Mouse (Mus musculus) liver, adult 2 months (tissue): ENCODE data around the gene Amd1. TPM values are rescaled to one million over a fixed set of nuclear protein-coding genes. Genes with fewer than 3 reads are reported as not detected.

Experiments used
- DNase-seq: peaks from one replicate; pipeline ENCODE4 v3.0.0-alpha.2; 2011; ENCODE audit warnings: low read depth, low spot score; ENCODE audit errors: extremely low read depth
- H3K27ac ChIP-seq: fragments of 200-500 bp; replicated peaks from 2 replicates; pipeline ENCODE4 v1.5.1; 2012; ENCODE audit warnings: low read depth, mild to moderate bottlenecking, control low read depth, inconsistent platforms, low read length; ENCODE audit not compliant: insufficient read depth
- H3K27me3 ChIP-seq: fragments of 200-500 bp; 2 replicates; pipeline ENCODE4 v1.6.1; 2012; ENCODE audit warnings: mild to moderate bottlenecking, moderate library complexity, low read length, inconsistent platforms; ENCODE audit not compliant: control insufficient read depth, insufficient read depth
- H3K36me3 ChIP-seq: fragments of 200-500 bp; 2 replicates; pipeline ENCODE4 v1.6.1; 2012; ENCODE audit warnings: low read length, inconsistent platforms; ENCODE audit not compliant: control insufficient read depth, insufficient read depth
- H3K4me1 ChIP-seq: fragments of 200-500 bp; 2 replicates; pipeline ENCODE4 v1.6.1; 2011; ENCODE audit warnings: low read length; ENCODE audit not compliant: control insufficient read depth, insufficient read depth
- H3K4me3 ChIP-seq: fragments of 200-500 bp; 2 replicates; pipeline ENCODE4 v1.5.1; 2011; ENCODE audit warnings: low read depth, mild to moderate bottlenecking, control low read depth, low read length, moderate library complexity; ENCODE audit not compliant: insufficient read depth
- H3K79me2 ChIP-seq: fragments of 200-500 bp; 2 replicates; pipeline ENCODE4 v1.6.1; 2012; ENCODE audit warnings: inconsistent platforms, mild to moderate bottlenecking, low read length, moderate library complexity; ENCODE audit not compliant: control insufficient read depth, insufficient read depth
- H3K9ac ChIP-seq: fragments of 200-500 bp; 2 replicates; pipeline ENCODE4 v1.6.1; 2012; ENCODE audit warnings: low read depth, mild to moderate bottlenecking, control low read depth, inconsistent platforms, low read length
- CTCF ChIP-seq: fragments of 200-500 bp; IDR thresholded peaks from 2 replicates; pipeline ENCODE4 v1.5.1; 2011; ENCODE audit warnings: low read depth, low read length, control low read depth
- POLR2A ChIP-seq: fragments of 200-500 bp; IDR thresholded peaks from 2 replicates; pipeline ENCODE4 v1.6.1; 2011; ENCODE audit warnings: low read length, control low read depth; ENCODE audit not compliant: insufficient read depth; ENCODE audit errors: extremely low read depth
- WGBS: fragments of 180-500 bp; shearing (Covaris S2); methylation state at CpG from one replicate; pipeline ENCODE4 v1.1.7; 2018; 5-methylcytosine and 5-hydroxymethylcytosine counted together
- polyA plus RNA-seq: library from polyadenylated mRNA; depleted of rRNA; stranded (reverse); fragments of >200 nt; gene quantifications from 2 replicates; pipeline ENCODE4 v1.2.3, GENCODE M21; 2012
- total RNA-seq: library from RNA; depleted of rRNA; stranded (reverse); fragments of >200 nt; gene quantifications from 2 replicates; pipeline ENCODE4 v1.2.3, GENCODE M21; 2014

Gene Amd1
- total and polyA plus RNA-seq, 2 experiments: 6.9 to 27.1 TPM

DNA sequence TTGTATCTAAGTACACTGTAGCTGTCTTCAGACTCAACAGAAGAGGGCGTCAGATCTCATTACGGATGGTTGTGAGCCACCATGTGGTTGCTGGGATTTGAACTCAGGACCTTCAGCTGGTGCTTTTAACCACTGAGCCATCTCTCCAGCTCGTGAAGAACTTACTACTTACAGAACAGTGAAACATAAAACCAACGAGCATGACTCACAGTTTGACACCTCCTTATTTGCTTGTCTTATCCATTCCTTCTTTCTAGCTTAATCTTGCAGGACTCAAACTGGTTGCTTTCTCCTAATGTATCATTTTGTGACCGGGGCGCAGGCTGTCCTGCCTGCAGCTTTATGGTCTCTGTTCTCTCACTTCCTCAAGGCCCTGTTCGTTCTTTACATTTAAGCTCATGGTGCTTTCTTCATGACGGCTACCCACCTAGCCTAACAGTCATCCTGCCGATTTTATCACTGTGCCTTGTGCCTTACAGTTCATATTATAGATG, 45.5 kb upstream of the Amd1 start:
- 79% methylated on average over 9 of the region's 9 CpGs for WGBS
- no peak overlapping the region for H3K9ac ChIP-seq
- no peak overlapping the region for H3K4me3 ChIP-seq
- H3K27ac ChIP-seq: no peak overlapping the region
- H3K79me2 ChIP-seq: peaks cover 6% of the 10 kb centered on the region; the same call in 1 of the 2 replicates
- TF ChIP-seq POLR2A (no peak), CTCF (no peak)
- H3K36me3 ChIP-seq: no peaks in the 10 kb centered on the region
- H3K27me3 ChIP-seq: no peaks in the 10 kb centered on the region
- H3K4me1 ChIP-seq: no peaks in the 10 kb centered on the region; the same call in 1 of the 2 replicates
- DNase-seq: no peak

DNA sequence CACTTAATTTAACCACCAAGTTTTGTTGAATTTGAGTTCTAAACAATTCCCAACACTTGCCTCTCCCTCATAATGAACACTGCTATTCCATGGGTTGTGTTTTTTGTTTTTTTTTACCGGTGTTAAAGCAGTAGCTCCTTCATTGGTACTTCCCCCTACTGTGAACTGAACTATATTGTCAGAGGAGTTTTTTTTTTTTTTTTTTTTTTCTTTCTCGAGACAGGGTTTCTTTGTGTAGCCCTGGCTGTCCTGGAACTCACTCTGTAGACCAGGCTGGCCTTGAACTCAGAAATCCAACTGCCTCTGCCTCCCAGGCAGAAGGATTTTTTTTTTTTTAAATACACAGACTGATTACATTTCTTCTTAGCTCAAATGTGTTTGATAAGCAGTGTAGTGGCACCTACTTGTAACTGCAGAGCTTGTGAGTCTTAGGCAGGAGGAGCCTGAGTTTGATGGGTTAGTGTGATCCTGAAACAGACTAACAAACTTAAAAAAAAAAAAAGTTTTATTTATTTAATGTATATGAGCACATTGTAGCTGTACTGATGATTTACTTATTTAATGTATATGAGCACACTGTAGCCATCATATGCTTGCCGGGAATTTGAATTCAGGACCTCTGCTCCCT, 44.9 kb upstream of the Amd1 start:
- H3K4me1 ChIP-seq: no peaks in the 10 kb centered on the region; the same call in 1 of the 2 replicates
- no peaks in the 10 kb centered on the region for H3K36me3 ChIP-seq
- no peaks in the 10 kb centered on the region for H3K27me3 ChIP-seq
- WGBS: 86% methylated on average over 3 of the region's 3 CpGs
- peaks cover 6% of the 10 kb centered on the region; the same call in 1 of the 2 replicates for H3K79me2 ChIP-seq
- DNase-seq: no peak
- H3K4me3 ChIP-seq: no peak overlapping the region
- no peak overlapping the region for H3K27ac ChIP-seq
- TF ChIP-seq CTCF (no peak), POLR2A (no peak)
- no peak overlapping the region for H3K9ac ChIP-seq

DNA sequence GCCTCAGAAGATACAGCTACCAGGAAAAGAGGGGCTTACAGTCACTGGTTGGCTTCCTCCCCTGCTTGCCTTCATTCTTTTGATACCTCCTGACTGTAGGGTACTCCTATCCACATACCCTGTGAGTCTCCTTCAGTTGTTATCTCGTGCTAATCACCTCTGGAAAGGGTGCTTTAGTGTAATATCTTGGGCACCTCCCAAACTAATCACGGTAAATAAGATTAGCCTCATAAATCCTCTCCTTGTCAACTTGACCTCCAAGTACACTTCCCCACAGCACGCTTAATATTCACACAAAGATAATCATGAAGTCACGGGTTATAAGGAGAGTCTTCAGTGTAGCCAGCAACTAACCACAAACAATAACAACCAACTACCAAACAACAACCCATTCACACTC, 40.0 kb upstream of the Amd1 start:
- H3K4me3 ChIP-seq: no peak overlapping the region
- H3K79me2 ChIP-seq: no peaks in the 10 kb centered on the region
- H3K36me3 ChIP-seq: no peaks in the 10 kb centered on the region
- H3K27me3 ChIP-seq: no peaks in the 10 kb centered on the region
- DNase-seq: no peak
- no peak overlapping the region for H3K9ac ChIP-seq
- WGBS: 67% methylated on average over 4 of the region's 4 CpGs
- TF ChIP-seq CTCF (no peak), POLR2A (no peak)
- H3K27ac ChIP-seq: no peak overlapping the region
- no peaks in the 10 kb centered on the region for H3K4me1 ChIP-seq

DNA sequence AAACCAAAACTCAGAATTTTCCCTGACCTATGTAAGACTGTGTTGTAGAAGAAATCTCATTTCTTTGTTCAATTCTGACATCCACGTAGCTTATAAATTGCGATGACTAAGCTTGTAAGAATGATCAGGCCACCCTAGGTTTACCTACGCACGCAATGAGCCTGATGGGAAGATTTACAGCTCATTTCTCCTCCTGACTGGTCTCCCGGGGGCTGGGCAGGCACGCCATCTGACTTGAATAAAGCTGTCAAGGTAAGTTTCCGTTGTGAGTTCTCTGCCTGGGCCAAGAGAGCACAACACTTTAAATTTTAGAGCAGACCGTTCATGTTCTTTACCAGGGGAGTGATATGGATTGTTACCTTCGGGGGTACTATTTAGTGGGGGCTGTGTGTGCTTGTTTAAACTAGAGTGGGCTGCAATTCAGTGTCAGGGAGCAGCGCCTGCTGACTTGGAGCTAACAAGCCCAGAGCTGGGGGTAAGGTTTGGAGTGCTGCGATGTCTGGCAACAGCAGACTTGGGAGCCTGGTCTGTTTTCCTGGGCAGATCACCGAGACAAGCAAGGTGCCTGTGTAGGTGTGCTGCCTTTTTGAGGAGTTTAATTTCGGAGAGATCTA, 37.5 kb upstream of the Amd1 start, which contains the start of gene Cdk19:
TSS of gene Cdk19 (plus strand) at position 214 of the 614 bp plus-strand sequence.
- Histone ChIP-seq H3K9ac (no peak within 1 kb of the TSS), H3K79me2 (no peaks in the 10 kb centered on the region), H3K27ac (no peak within 1 kb of the TSS), H3K4me3 (no peak within 1 kb of the TSS), H3K4me1 (no peaks in the 10 kb centered on the region), H3K27me3 (no peaks in the 10 kb centered on the region), H3K36me3 (no peaks in the 10 kb centered on the region)
- TF ChIP-seq CTCF: no peak
- no peak for TF ChIP-seq POLR2A
- 67% methylated on average over 13 of the region's 13 CpGs for WGBS
- DNase-seq: no peak

DNA sequence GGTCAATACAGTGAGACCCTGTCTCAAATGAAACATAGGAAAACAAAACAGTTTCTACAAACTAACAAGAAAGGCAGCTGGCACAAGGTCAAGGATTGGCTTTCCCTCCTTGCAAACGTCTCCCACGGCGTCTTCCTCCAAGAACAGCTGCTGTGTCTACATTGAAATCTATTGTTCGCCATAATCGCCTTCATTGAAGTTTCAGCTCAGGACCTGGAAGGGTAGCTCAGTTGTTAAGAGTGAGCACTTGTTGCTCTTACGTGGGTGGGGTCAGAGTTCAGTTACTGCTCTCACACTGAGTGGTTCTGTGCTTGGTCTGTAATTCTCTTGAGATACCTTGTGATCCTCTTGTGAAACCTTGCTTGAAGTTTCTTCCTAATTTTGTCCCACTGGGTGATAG, 30.9 kb upstream of the Amd1 start:
- TF ChIP-seq CTCF (no peak), POLR2A (no peak)
- no peak overlapping the region for H3K4me3 ChIP-seq
- no peaks in the 10 kb centered on the region for H3K27me3 ChIP-seq
- H3K36me3 ChIP-seq: no peaks in the 10 kb centered on the region
- no peak overlapping the region for H3K27ac ChIP-seq
- DNase-seq: no peak
- H3K4me1 ChIP-seq: peaks cover 4% of the 10 kb centered on the region
- 84% methylated on average over 6 of the region's 6 CpGs for WGBS
- no peaks in the 10 kb centered on the region for H3K79me2 ChIP-seq
- no peak overlapping the region for H3K9ac ChIP-seq

DNA sequence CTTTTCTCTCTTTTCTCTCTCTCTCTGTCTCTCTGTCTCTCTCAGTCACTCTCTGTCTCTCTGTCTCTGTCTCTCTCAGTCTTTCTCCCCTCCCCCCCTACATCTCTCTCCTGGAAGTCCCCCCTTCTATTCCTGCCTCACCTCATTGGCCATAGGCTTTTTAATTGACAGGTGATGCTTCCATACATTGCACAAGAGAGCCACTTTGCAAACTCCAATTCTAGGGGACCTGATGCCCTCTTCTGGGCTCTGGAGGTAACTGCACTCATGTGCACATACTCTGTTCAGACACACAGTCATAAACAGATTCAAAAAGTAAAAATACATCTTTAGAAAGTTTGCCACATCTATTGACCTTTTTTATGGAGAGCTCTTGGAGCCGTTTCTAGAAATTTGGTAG, 28.3 kb upstream of the Amd1 start:
- no peak overlapping the region for H3K27ac ChIP-seq
- peaks cover 6% of the 10 kb centered on the region for H3K4me1 ChIP-seq
- H3K4me3 ChIP-seq: no peak overlapping the region
- WGBS: 86% methylated on average over 1 of the region's 1 CpGs
- H3K27me3 ChIP-seq: no peaks in the 10 kb centered on the region
- no peak overlapping the region for H3K9ac ChIP-seq
- DNase-seq: no peak
- no peaks in the 10 kb centered on the region for H3K79me2 ChIP-seq
- no peak for TF ChIP-seq CTCF
- no peak for TF ChIP-seq POLR2A
- H3K36me3 ChIP-seq: no peaks in the 10 kb centered on the region
